Mouse (Mus musculus): ENCODE measurements around the gene Tdo2. TPM values are rescaled to one million over a fixed set of nuclear protein-coding genes. Genes with fewer than 3 reads are reported as not detected.
A peak's percentile ranks its signal among the peaks of the same experiment; 100 is the strongest.

The Tdo2 gene
- polyA plus RNA-seq, 1 experiment = 0.40 TPM

- no peak for DNase-seq (ENCODE audit: low spot score)
Measured at GRCm38 (mm10) chr3:81943097-81943496, 32.9 kb downstream of the Tdo2 start.

- no peak for DNase-seq (ENCODE audit: low spot score)
Measured at GRCm38 (mm10) chr3:81942341-81942740, 33.7 kb downstream of the Tdo2 start.

DNA sequence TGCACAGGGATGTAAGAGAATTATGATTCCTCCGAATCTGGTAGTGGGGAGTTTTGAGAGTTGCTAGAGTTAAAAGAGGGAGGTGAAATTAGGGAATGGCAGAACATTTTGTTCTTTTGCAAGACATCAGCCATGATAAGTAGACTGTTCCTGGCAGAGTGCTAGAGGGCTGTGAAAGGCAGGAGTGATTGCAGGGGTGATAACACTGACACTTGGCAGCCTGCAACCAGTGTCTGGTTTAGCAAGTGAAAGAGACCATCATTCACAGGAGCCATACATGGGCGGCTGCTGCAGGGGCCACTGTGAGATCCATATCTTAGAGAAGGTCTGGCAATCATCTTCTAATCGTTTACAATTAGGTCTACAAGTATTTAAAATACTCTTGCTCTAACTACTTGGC is 37.1 kb downstream of the Tdo2 start:
- DNase-seq (ENCODE audit: low spot score) = no peak

GRCm38 (mm10) chr3:81933348-81933747 is 42.7 kb downstream of the Tdo2 start:
- DNase-seq (ENCODE audit: low spot score) = no peak

DNA sequence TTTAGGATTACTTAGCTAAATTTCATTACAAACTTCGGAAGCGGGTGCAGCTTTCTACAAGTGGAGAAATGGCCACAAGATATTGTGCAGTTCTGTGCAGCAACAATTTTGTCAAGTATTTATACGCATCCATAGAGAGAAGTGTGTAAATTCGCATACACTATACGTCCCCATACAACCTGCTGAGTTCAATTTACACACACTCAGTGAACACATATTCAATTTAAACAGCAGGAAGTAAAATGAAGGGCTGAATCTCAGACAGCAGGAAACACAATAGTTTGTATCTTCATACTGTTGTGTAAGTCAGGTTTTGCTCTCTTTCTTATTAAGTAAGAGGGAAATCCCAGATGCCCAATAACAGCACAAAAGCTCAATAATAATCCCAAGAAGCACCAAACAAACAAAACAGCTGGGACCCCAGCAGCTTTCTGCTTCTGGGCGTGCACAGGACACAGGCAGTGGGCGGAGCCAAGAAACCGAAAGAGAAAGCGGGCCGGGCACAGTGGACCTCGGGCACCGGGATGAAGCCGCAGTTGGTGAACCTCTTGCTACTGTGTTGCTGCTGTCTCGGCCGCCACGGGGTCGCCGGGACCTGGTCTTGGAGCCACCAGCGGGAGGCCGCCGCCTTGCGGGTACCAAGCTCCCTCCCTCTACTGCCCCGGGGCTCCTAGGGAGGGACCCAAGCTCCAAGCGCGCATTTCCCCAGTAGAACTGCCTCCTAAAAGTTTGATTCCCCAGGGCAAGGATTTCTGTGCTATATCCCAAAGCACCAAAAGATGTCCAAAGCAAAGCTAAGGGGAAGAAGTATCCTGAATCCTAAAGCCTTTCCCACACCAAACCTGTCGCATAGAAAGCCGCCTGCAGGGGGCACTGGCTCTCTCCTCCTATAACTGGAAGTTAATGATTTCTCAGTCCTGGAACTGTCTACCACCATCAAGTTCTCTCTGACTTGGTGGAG is 43.6 kb downstream of the Tdo2 start, which contains the start of gene Ctso:
Gene Ctso, plus strand, starts transcription at position 461 of the 961 bp plus-strand sequence.
- DNase-seq (ENCODE audit: low spot score) = peak; percentile 66

DNA sequence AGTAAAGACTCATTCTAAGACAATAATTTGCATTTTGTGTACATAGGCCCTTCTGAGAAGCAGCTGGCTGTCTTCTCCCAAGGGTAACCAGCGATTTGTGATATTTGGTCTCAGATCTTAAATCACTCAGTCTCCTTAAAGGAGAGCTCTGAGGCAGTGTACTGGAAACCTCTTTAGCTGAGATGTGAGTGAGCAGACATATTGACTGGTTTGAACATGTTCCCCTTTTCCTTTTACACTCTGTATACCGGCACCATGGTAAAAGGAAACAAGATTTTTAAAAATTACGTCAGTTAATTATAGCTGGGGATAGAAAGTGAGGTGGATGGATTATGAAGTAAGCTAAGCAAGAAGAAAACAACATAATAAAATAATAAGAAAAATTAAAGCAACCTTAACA is 44.3 kb downstream of the Tdo2 start:
- DNase-seq (ENCODE audit: low spot score) = no peak

- DNase-seq (ENCODE audit: low spot score) = no peak
Measured at GRCm38 (mm10) chr3:81929073-81929472, 46.9 kb downstream of the Tdo2 start.

DNA sequence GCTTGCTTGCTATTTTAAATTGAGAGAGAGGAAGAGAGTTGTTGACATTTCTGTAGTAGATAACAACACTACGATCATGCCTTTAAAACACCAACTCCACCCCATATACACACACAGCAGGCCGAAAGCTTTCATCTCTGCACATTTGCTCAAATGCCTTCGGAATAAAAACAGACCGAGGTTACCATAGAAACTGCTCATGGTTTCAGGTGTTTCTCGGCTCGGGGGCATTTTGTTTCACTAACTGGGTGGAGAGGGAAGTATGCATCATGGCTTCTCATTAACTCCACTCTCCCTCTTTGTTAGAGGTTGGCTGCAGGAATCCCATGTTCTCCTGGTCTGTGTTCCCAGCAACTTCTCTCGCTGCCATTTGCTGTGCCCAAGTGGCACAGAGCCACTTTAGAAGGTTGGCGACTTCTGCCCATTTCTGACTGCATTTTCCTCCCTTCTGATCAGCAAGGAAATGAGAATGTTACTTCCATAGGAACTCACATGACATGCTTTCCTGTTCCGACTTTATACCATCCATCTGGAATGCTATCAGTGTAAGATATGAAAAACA is 49.2 kb downstream of the Tdo2 start:
- no peak for DNase-seq (ENCODE audit: low spot score)

DNA sequence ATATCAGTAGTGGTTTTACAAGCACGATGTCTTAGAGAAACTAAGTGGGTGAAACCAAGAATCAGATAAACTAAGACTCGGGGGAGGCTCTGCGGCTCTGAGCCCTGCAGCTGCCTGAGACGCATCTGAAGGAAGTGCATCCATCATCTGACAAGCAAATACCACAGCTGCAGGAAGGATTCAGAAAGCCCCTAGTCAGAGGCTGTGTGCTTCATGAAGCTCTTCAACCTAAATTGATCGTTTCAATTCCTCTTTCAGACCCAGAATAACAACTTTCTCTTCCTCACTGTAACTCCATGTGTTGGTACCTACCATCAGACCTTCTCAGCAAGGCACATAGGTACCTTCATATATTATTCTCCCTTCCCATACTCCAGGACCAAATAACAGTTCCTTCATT is 50.1 kb downstream of the Tdo2 start:
- DNase-seq (ENCODE audit: low spot score) = no peak

- no peak for DNase-seq (ENCODE audit: low spot score)
Measured at GRCm38 (mm10) chr3:81924931-81925330, 51.1 kb downstream of the Tdo2 start.

DNA sequence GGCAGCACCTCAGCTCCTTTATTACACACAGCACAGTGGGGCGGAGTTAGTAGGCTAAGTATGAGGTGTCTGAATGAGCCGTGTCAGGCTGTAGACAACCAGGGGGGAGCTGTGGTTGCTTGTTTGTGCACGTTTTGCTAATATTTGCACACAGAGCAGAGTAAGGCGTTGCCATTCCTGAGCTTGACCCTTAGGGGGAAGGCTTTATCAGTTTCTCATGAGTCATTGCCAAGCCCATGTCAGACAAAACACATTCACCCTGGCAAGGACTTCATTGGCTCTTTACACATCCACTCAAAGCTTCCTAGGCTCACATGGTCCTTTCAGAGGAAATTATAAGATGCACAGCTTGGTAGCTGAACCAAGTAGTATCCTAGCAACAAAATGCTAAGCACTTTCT is 53.1 kb downstream of the Tdo2 start:
- DNase-seq (ENCODE audit: low spot score) = no peak

DNA sequence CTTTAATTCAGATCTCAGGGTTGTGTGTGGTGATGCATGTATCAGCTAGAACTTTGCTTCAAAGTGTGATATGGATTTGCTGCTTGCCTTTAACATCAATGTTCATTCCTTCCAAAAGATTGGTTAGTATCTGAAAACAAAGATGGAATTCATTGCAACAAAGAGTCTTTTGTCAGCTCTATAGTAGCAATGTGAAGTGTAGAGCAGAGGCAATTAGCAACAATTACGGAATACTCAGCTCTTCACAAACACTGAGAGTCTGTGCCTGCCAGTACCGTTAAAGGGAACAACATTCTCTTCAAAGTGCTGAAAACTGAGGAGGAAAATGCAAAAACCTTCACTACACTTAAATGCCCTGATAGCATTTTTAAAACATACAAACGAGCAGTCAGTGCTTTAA is 56.3 kb downstream of the Tdo2 start:
- no peak for DNase-seq (ENCODE audit: low spot score)

DNA sequence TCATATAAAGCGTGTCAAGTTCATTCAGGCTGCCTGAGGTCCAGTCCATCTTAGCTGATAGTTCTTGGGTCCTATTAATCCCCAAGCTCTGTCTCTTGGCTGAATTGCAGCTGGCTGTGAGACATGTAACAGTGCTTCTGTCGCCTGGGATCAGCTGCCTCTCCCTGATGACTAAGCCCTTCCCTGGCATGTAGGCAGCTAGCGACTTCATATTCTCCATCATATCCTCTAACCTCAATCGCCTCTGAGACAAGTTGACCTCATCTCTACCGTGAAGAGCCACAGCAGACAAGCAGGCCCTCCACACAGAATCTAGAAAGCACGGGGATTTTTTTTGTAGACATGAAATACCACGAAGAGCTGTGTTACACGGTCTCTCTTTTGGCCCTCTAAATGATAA is 57.8 kb downstream of the Tdo2 start:
- DNase-seq (ENCODE audit: low spot score) = no peak

- no peak for DNase-seq (ENCODE audit: low spot score)
Measured at GRCm38 (mm10) chr3:81917354-81917935, 58.6 kb downstream of the Tdo2 start.

- no peak for DNase-seq (ENCODE audit: low spot score)
Measured at GRCm38 (mm10) chr3:81916030-81916686, 59.8 kb downstream of the Tdo2 start.

GRCm38 (mm10) chr3:81910286-81911036 is 65.5 kb downstream of the Tdo2 start:
- DNase-seq (ENCODE audit: low spot score) = no peak

Other genes with a start within 250 kb of the Tdo2 start
- 29.9 and 34.2 TPM in 2 replicates for gene Ctso, start 43.6 kb downstream of the Tdo2 start, polyA plus RNA-seq (2012; rRNA removed)
- gene Asic5, start 6.1 kb upstream of the Tdo2 start, polyA plus RNA-seq (2012; rRNA removed) = not detected in 2 replicates
- gene Gucy1b1, start 98.5 kb upstream of the Tdo2 start, polyA plus RNA-seq (2012; rRNA removed) = 11.2 TPM in 2 replicates
- gene Gucy1a1, start 169.6 kb upstream of the Tdo2 start, polyA plus RNA-seq (2012; rRNA removed) = 13.7 and 18.5 TPM in 2 replicates

All from urinary bladder, adult 2 months (tissue).